Mouse (Mus musculus): ENCODE data around the gene Nup188. TPM values are rescaled to one million over a fixed set of nuclear protein-coding genes. Genes with fewer than 3 reads are reported as not detected.

Nup188 gene
- polyA plus RNA-seq, 1 experiment from 2014 or later, result 27.9 TPM

- Histone ChIP-seq H3K27me3 (no peaks in the 10 kb centered on the region), H3K4me1 (replicated peaks) (peaks cover 24% of the 10 kb centered on the region), H3K27ac (no peak overlapping the region), H3K4me3 (replicated peaks) (no peak overlapping the region), H3K9me3 (no peaks in the 10 kb centered on the region), H3K36me3 (peaks cover 97% of the 10 kb centered on the region), H3K9ac (replicated peaks) (no peak overlapping the region), H3K4me2 (replicated peaks) (no peak overlapping the region)
- 92% methylated on average over 15 of the region's 15 CpGs for WGBS
- ATAC-seq, result no peak
Observed at GRCm38 (mm10) chr2:30259131-30260064, 26.8 kb upstream of the Nup188 start.

GRCm38 (mm10) chr2:30261064-30261736 is 25.0 kb upstream of the Nup188 start:
- H3K9ac ChIP-seq (replicated peaks), result no peak overlapping the region
- H3K4me3 ChIP-seq (replicated peaks), result no peak overlapping the region
- WGBS, result 89% methylated on average over 4 of the region's 4 CpGs
- no peak for ATAC-seq
- H3K27me3 ChIP-seq, result no peaks in the 10 kb centered on the region
- peaks cover 88% of the 10 kb centered on the region for H3K36me3 ChIP-seq
- H3K9me3 ChIP-seq, result no peaks in the 10 kb centered on the region
- peaks cover 42% of the 10 kb centered on the region for H3K4me1 ChIP-seq (replicated peaks)
- no peak overlapping the region for H3K4me2 ChIP-seq (replicated peaks)
- H3K27ac ChIP-seq, result no peak overlapping the region

- no peak overlapping the region for H3K27ac ChIP-seq
- H3K4me1 ChIP-seq (replicated peaks), result peaks cover 50% of the 10 kb centered on the region
- 94% methylated on average over 18 of the region's 18 CpGs for WGBS
- H3K4me3 ChIP-seq (replicated peaks), result no peak overlapping the region
- no peak for ATAC-seq
- H3K27me3 ChIP-seq, result no peaks in the 10 kb centered on the region
- H3K9ac ChIP-seq (replicated peaks), result no peak overlapping the region; the same call in 1 of the 2 replicates
- no peak overlapping the region for H3K4me2 ChIP-seq (replicated peaks)
- H3K9me3 ChIP-seq, result no peaks in the 10 kb centered on the region
- H3K36me3 ChIP-seq, result peaks cover 78% of the 10 kb centered on the region
Observed at GRCm38 (mm10) chr2:30261921-30262839, 24.0 kb upstream of the Nup188 start.

- H3K27me3 ChIP-seq, result no peaks in the 10 kb centered on the region
- 0 out of 2 replicates have a peak overlapping the region, but pooled peaks have one; percentile 14 for H3K27ac ChIP-seq
- H3K9me3 ChIP-seq, result no peaks in the 10 kb centered on the region
- no peak overlapping the region for H3K4me3 ChIP-seq (replicated peaks)
- no peak overlapping the region for H3K4me2 ChIP-seq (replicated peaks)
- H3K9ac ChIP-seq (replicated peaks), result no peak overlapping the region
- 57% methylated on average over 4 of the region's 4 CpGs for WGBS
- peaks cover 70% of the 10 kb centered on the region for H3K36me3 ChIP-seq
- peak; percentile 65 for ATAC-seq
- peaks cover 50% of the 10 kb centered on the region for H3K4me1 ChIP-seq (replicated peaks)
Observed at GRCm38 (mm10) chr2:30262840-30263441, 23.3 kb upstream of the Nup188 start.

- no peaks in the 10 kb centered on the region for H3K9me3 ChIP-seq
- peaks cover 50% of the 10 kb centered on the region for H3K4me1 ChIP-seq (replicated peaks)
- H3K36me3 ChIP-seq, result peaks cover 62% of the 10 kb centered on the region
- no peak overlapping the region for H3K9ac ChIP-seq (replicated peaks)
- H3K27ac ChIP-seq, result no peak overlapping the region
- no peak for ATAC-seq
- no peaks in the 10 kb centered on the region for H3K27me3 ChIP-seq
- no peak overlapping the region for H3K4me3 ChIP-seq (replicated peaks)
- WGBS, result 97% methylated on average over 6 of the region's 6 CpGs
- H3K4me2 ChIP-seq (replicated peaks), result no peak overlapping the region
Observed at GRCm38 (mm10) chr2:30263811-30264210, 22.4 kb upstream of the Nup188 start.

- 80% methylated on average over 7 of the region's 7 CpGs for WGBS
- Histone ChIP-seq H3K4me2 (replicated peaks) (no peak overlapping the region), H3K4me1 (replicated peaks) (peaks cover 47% of the 10 kb centered on the region), H3K36me3 (peaks cover 51% of the 10 kb centered on the region), H3K4me3 (replicated peaks) (no peak overlapping the region), H3K9ac (replicated peaks) (no peak overlapping the region), H3K9me3 (no peaks in the 10 kb centered on the region), H3K27ac (peak overlapping the region; percentile 72), H3K27me3 (no peaks in the 10 kb centered on the region)
- no peak for ATAC-seq
Observed at GRCm38 (mm10) chr2:30264671-30265519, 21.3 kb upstream of the Nup188 start.

- H3K4me3 ChIP-seq (replicated peaks), result no peak within 1 kb of the TSS
- H3K4me1 ChIP-seq (replicated peaks), result peaks cover 47% of the 10 kb centered on the region
- 0 out of 2 replicates have a peak within 1 kb of the TSS, but pooled peaks have one; percentile 25 for H3K9ac ChIP-seq (replicated peaks)
- H3K27me3 ChIP-seq, result no peaks in the 10 kb centered on the region
- no peak within 1 kb of the TSS for H3K4me2 ChIP-seq (replicated peaks)
- peak within 1 kb of the TSS; percentile 72 for H3K27ac ChIP-seq
- H3K9me3 ChIP-seq, result no peaks in the 10 kb centered on the region
- 38% methylated on average over 5 of the region's 5 CpGs for WGBS
- ATAC-seq, result no peak
- H3K36me3 ChIP-seq, result peaks cover 43% of the 10 kb centered on the region
Observed at GRCm38 (mm10) chr2:30265767-30266253, 20.4 kb upstream of the Nup188 start, which contains the start of gene Phyhd1. Gene Phyhd1 (plus strand): TSS chr2:30266203.

- Histone ChIP-seq H3K9me3 (no peaks in the 10 kb centered on the region), H3K27ac (peak overlapping the region; percentile 72), H3K27me3 (no peaks in the 10 kb centered on the region), H3K4me3 (replicated peaks) (no peak overlapping the region), H3K36me3 (peaks cover 36% of the 10 kb centered on the region), H3K4me1 (replicated peaks) (peaks cover 47% of the 10 kb centered on the region), H3K9ac (replicated peaks) (0 out of 2 replicates have a peak overlapping the region, but pooled peaks have one; percentile 15), H3K4me2 (replicated peaks) (no peak overlapping the region)
- 0 out of 2 replicates have a peak, but pooled peaks have one; percentile 25 for ATAC-seq
- 7% methylated on average over 4 of the region's 4 CpGs for WGBS
Observed at GRCm38 (mm10) chr2:30266392-30266941, 19.7 kb upstream of the Nup188 start.

- Histone ChIP-seq H3K4me3 (replicated peaks) (no peak overlapping the region), H3K4me1 (replicated peaks) (peaks cover 40% of the 10 kb centered on the region), H3K27me3 (no peaks in the 10 kb centered on the region), H3K9ac (replicated peaks) (no peak overlapping the region), H3K27ac (no peak overlapping the region), H3K36me3 (peaks cover 30% of the 10 kb centered on the region), H3K9me3 (no peaks in the 10 kb centered on the region), H3K4me2 (replicated peaks) (no peak overlapping the region)
- ATAC-seq, result no peak
- WGBS, result 93% methylated on average over 2 of the region's 2 CpGs
Observed at GRCm38 (mm10) chr2:30267466-30267865, 18.7 kb upstream of the Nup188 start.

- Histone ChIP-seq H3K9me3 (no peaks in the 10 kb centered on the region), H3K27ac (no peak overlapping the region), H3K27me3 (no peaks in the 10 kb centered on the region), H3K36me3 (peaks cover 23% of the 10 kb centered on the region), H3K4me3 (replicated peaks) (no peak overlapping the region), H3K9ac (replicated peaks) (no peak overlapping the region), H3K4me1 (replicated peaks) (peaks cover 33% of the 10 kb centered on the region), H3K4me2 (replicated peaks) (no peak overlapping the region)
- WGBS, result 69% methylated on average over 4 of the region's 4 CpGs
- ATAC-seq, result no peak
Observed at GRCm38 (mm10) chr2:30268371-30268770, 17.8 kb upstream of the Nup188 start.
